Mouse (Mus musculus) ovary, adult 18-20 months (tissue): ENCODE measurements around the gene Micall1.

ENCODE experiments used
- DNase-seq: peaks from one replicate; pipeline ENCODE4 v3.0.0; 2022; ENCODE audit warnings: low spot score, mixed read lengths

Gene Micall1

GRCm38 (mm10) chr15:79108421-79109320, at the start of gene Micall1:
TSS of gene Micall1 (plus strand) at chr15:79108898.
- peak; percentile 64 for DNase-seq

GRCm38 (mm10) chr15:79060887-79061565, 47.7 kb upstream of the Micall1 start:
- DNase-seq = no peak

GRCm38 (mm10) chr15:79062376-79063159, 46.1 kb upstream of the Micall1 start, which contains the start of gene Ankrd54:
TSS of gene Ankrd54 (minus strand) at chr15:79062893.
- DNase-seq = peak; percentile 98

GRCm38 (mm10) chr15:79063160-79063740, 45.4 kb upstream of the Micall1 start:
- DNase-seq = no peak

GRCm38 (mm10) chr15:79065086-79065770, 43.5 kb upstream of the Micall1 start:
- no peak for DNase-seq

- no peak for DNase-seq
Observed at GRCm38 (mm10) chr15:79066276-79066675, 42.4 kb upstream of the Micall1 start.

GRCm38 (mm10) chr15:79067631-79068030, 41.1 kb upstream of the Micall1 start:
- DNase-seq = no peak

- no peak for DNase-seq
Observed at GRCm38 (mm10) chr15:79068416-79068815, 40.3 kb upstream of the Micall1 start.

- DNase-seq = no peak
Observed at GRCm38 (mm10) chr15:79071117-79072039, 37.3 kb upstream of the Micall1 start.

- DNase-seq = no peak
Observed at GRCm38 (mm10) chr15:79073752-79074151, 34.9 kb upstream of the Micall1 start.

- no peak for DNase-seq
Observed at GRCm38 (mm10) chr15:79074446-79074845, 34.3 kb upstream of the Micall1 start.

- peak; percentile 84 for DNase-seq
Observed at GRCm38 (mm10) chr15:79074913-79075532, 33.7 kb upstream of the Micall1 start, which contains the start of gene Eif3l. TSS of gene Eif3l (plus strand) at chr15:79075179.

- DNase-seq = no peak
Observed at GRCm38 (mm10) chr15:79075658-79076365, 32.9 kb upstream of the Micall1 start.

- DNase-seq = no peak
Observed at GRCm38 (mm10) chr15:79079567-79079966, 29.1 kb upstream of the Micall1 start.

GRCm38 (mm10) chr15:79092284-79092683, 16.4 kb upstream of the Micall1 start:
- DNase-seq = no peak

- no peak for DNase-seq
Observed at GRCm38 (mm10) chr15:79093083-79093839, 15.4 kb upstream of the Micall1 start.

- DNase-seq = no peak
Observed at GRCm38 (mm10) chr15:79095483-79095882, 13.2 kb upstream of the Micall1 start.

GRCm38 (mm10) chr15:79096556-79096955, 12.1 kb upstream of the Micall1 start:
- DNase-seq = peak; percentile 57
